Mouse (Mus musculus) testis, postnatal 14 days (tissue): ENCODE measurements around the gene Gm5741.
A peak's percentile ranks its signal among the peaks of the same experiment; 100 is the strongest.
"Not testable (repeated sequence)": the region's sequence is repeated elsewhere in the genome, so short reads cannot be mapped to it uniquely, and the experiment has no call there.

Experiments used
- DNase-seq: peaks from one replicate; pipeline ENCODE4 v3.0.0; 2021; ENCODE audit warnings: low spot score

The Gm5741 gene

DNA sequence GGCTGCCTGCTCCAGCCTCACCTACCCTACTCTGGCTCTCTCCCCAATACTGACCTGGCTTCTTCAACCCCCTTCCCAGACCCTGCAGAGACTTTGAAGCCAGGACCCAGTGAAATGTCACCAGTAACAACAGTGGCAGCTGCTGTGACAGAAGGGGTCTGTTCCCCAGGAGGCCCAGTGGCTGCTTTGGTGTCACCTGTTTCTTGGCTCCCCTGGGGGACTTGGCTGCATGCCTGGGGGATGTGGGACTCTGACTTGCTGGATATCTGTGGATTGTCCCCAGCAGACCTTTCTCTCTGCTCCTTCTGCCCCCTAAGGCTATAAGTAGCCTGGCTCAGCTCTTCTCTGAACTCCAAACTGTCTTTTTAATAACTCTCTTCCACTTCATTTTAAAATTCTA lies at the start of gene Gm5741:
Gm5741 (minus strand) TSS at position 1 of the 400 bp plus-strand sequence.
- DNase-seq = no peak

- DNase-seq = no peak
These were observed 49.2 kb upstream of the Gm5741 start for GRCm38 (mm10) chr8:85116984-85117383.

DNA sequence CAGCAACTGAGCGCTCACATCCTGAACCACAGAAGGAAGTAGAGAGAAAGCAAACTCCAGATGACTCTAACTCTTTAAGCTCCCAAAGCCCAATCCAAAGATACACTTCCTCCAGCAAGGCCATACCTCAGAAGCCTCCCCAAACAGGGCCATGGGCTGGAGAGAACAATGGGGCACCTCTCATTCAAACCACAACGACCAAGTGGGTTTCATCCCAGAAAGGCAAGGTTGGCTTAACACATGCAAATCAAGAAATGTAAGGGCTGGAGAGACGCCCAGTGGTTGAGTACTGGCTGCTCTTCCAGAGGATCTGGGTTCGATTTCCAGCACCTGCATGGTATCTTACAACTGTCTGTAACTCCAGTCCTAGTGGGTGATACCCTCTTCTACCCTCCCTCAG lies 47.7 kb upstream of the Gm5741 start:
- DNase-seq = no peak

GRCm38 (mm10) chr8:85113241-85113640 lies 45.5 kb upstream of the Gm5741 start:
- no peak for DNase-seq

DNA sequence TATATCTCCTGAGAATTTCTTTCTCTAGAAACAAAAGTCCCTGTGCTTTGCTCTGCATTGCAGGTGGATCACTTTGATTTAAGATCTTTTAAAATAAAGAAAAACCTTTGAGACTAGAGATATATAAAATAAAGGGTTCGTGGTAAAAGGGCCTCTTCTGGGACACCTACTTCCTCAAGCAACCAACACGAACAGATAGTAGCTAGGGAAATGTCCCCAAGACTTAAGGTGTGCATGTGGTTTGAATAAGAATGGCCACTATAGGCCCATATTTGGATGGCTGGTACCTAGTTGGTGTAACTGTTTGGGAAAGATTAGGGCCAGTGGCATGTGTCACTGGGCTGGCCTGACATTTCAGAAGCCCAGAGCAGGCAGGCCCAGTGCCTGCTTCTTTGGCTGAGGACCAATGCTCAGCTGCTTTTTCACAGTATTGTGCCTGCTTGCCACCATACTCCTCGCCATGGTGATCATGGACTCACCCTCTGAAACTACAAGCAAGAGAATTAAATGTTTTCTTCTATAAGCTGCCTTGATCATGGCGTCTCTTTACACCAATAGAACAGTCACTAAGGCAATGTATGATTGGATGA lies 32.4 kb upstream of the Gm5741 start:
- no peak for DNase-seq

- no peak for DNase-seq
These were observed 29.1 kb upstream of the Gm5741 start for GRCm38 (mm10) chr8:85096850-85097249.

DNA sequence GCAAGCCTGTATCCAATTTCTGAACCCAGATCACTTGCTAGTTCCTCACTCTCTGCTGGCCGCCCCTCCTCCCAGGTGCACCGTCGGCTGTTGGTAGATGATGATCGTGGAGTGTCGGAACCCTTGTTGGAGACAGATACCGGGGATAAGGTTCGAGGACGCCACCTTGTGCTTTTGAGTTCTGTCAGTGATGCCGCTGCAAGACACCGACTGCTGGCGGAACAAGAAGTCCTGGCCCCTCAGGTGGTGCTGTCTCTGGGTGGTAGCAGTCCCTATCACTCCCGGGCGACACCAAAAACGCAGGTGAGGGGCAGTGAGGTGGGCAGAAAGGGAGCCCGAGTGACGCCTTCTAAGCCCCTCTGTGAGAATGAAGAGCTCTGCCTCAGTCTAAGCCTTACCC lies 28.4 kb upstream of the Gm5741 start:
- no peak for DNase-seq

DNA sequence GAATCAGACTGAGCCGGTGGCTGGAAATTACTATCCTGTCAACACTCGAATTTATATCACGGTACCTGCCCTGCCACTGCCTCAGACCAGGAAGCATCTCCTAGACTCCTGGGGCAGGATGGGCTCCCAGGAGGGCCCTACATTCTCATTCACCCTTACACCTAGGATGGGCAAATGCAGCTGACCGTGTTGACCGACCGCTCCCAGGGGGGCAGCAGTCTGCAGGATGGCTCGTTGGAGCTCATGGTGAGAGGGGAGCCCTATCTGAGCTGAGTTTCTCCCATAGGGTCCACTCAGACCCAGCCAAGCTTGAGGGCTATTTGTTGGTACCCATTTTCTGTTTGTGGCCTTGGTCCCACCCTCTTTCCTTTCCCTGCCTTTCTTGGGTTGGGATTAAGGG lies 27.8 kb upstream of the Gm5741 start:
- DNase-seq = no peak

DNA sequence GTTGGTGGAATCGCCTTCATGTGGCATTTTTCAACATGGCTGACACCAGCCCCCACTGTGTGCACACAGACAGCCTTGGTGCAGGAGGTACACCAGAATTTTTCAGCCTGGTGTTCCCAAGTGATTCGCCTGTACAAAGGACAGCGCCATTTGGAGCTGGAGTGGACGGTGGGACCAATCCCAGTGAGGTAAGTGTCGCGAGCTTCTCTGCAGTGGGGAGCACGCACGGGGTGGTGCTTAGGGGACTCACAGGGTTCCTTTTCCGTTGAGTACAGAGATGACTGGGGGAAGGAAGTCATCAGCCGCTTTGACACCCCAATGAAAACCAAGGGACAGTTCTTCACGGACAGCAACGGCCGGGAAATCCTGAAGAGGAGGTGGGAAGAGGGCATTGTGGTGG lies 27.3 kb upstream of the Gm5741 start:
- no peak for DNase-seq

- DNase-seq = no peak
These were observed 23.8 kb upstream of the Gm5741 start for GRCm38 (mm10) chr8:85091526-85092090.

DNA sequence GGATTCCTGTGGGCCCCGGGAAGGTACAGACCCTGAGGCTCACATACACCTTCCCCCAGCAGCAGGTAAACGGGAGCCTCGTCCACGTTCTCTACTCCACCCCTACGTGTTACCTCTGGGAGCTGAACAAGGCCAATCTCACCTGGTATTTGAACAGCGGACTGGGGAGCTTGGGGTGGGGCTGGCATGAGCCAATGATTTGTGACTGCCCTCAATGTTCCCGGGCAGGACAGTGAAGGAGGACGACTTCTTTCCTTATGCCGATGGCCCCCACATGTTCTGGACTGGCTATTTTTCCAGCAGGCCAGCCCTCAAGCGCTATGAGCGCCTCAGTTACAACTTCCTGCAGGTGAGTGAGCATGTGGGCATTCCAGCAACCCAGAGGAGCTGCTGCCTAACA lies 23.1 kb upstream of the Gm5741 start:
- no peak for DNase-seq

DNA sequence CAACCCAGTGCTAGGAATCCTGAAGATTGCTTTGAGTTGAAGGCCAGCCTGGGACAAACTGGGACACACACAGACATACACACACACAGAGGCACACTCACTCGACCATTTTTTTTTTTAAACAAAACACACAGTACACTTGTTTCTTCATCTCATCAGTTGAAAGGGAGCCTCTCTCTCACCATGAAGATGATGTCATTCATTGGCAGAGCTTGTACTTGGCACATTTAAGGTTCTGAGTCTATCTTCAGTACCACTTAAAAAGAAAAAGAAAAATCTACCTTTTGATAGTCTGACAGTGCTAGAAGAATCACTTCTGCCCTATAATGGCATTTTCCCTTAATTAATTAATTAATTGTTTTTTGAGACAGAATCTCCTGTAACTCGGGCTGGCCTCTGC lies 21.0 kb upstream of the Gm5741 start:
- DNase-seq = no peak

DNA sequence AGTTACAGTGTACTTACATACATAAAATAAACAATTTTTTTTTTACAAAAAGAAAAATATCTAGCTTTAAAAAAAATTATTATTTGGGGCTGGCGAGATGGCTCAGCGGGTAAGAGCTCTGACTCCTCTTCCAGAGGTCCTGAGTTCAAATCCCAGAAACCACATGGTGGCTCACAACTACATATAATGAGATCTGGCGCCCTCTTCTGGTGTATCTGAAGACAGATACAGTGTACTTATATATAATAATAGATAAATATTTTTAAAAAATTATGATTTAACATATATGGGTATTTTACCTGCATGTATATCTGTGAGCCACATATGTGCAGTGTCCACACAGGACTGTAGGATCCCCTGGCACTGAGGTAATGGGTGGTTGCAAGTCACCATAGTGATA lies 18.5 kb upstream of the Gm5741 start:
- DNase-seq = no peak

DNA sequence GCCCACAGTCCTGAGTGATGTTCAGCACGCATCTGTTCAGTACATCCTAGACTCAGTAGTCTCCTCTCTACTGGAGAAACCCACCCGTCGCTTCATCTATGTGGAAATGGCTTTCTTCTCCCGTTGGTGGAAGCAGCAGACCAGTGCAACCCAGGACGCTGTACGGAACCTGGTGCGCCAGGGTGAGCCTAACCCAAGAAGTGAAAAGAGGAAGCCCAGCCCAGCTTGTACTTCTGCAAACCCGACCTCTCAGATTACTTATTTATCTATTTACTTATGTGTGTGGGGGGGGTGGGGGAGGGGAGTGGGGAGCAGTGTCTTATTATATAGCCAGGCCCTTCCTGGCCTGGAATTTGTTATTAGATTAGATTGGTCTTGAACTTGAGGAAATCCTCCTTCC lies 16.9 kb upstream of the Gm5741 start:
- no peak for DNase-seq

DNA sequence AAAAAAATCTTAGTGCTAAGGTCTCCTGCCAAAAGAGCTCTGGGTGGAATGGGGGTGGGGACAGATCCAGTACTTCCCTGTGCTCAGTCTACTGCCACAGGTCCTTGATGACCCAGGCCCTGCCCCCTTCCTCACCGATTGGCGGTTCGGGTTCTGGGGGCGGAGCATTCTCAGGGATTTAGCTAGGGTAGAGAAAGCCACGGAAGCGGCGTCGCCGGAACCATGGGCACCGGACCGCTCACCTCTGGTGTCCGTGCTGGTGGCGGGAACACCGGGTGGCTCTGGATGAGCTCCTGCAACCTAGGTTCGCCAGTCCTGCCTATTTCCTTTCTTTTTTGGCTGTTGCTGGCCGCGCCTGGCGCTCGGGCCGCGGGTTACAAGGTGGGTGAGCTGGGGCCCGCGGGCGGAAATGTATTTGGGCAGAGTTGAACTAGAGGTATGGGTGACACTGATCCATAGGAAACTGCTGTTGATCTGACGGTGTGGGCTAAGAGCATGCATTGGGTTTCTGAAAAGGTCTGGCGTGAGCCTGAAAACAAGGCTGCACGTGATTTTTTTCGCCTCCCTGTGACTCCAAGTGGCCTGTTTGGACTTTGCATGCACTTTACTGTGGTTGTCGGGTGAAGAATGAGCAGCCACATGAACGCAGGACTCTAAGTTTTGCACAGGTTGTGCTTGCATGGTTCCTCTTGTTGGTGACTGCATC lies 15.5 kb upstream of the Gm5741 start, which contains the start of gene Man2b1:
Man2b1 (plus strand) TSS at position 163 of the 706 bp plus-strand sequence.
- DNase-seq = peak; percentile 86

DNA sequence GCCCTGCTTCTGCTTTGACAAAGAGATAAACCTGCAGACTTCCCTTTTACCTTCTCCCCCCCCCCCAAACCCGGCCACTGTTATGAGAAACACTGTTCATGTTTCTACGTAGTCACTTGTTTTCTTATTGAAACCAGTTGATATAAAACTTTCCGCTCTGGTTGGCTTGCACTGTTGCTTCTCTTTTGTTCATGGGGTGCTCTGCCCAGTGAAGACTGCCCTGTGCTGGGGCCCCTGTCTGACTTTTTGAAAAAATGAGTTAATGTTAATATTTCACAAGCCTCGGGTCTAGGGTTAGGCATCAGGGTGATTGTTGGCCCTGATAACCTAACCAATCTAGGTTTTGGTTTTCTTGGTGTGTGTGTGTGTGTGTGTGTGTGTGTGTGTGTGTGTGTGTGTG lies 14.4 kb upstream of the Gm5741 start:
- not testable (repeated sequence) for DNase-seq

DNA sequence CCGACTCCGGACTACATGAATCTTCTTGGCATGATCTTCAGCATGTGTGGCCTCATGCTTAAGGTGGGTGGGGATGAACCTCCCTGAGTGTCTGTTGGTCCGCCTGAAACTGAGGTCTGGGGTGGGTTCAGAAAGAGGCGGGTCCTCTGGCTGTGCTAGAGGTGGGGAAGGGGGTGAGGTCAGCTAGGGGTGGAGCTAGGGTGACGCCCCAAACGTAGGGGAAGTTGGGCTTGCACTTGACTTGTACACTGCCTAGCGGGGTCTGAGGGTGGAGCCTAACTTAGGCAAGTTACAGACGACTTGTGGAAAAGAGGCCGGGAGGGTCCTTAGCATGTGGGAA lies 13.4 kb upstream of the Gm5741 start, which contains the start of gene Wdr83:
Wdr83 (minus strand) TSS at position 91 of the 340 bp plus-strand sequence.
- peak; percentile 52 for DNase-seq

GRCm38 (mm10) chr8:85080532-85081215 lies 12.9 kb upstream of the Gm5741 start, which contains the start of gene Wdr83os:
Gene Wdr83os, plus strand, starts transcription at chr8:85080740.
- peak; percentile 68 for DNase-seq

- no peak for DNase-seq
These were observed 12.4 kb upstream of the Gm5741 start for GRCm38 (mm10) chr8:85080214-85080531.

- peak; percentile 76 for DNase-seq
These were observed 9.2 kb upstream of the Gm5741 start for GRCm38 (mm10) chr8:85076993-85077392.

GRCm38 (mm10) chr8:85076001-85076400 lies 8.2 kb upstream of the Gm5741 start:
- no peak for DNase-seq

DNA sequence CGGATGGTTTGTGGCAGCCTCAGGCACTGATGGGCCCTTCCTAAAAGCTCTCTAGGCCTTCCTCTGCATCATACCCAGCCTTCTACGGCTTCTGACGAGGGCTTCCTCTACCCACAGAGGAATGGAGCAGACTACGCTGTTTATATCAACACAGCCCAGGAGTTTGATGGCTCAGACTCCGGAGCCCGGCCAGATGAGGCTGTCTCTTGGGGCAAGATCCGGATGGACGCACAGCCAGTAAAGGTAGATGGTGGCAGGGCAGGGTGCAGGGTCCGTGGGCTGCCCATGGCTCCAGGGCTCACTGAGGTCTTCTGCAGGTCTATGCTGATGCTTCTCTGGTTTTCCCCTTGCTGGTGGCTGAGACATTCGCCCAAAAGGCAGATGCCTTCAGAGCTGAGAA lies 6.8 kb upstream of the Gm5741 start:
- DNase-seq = no peak

DNA sequence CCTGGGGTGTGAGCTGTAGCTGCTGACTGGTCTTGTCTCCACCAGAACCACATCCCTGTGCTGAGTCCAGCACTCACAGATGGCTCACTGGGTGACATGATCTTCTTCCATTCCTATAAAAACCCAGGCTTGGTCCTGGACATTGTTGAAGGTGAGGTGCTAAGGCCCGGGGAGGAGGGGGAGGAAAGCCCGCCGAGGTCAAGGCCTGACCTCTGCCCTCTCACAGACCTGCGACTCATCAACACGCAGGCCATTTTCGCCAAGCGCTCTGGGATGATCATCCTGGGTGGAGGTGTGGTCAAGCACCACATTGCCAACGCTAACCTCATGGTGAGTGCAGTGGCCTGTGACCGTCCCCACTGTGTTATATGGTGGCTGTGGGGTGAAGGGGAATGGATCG lies 6.4 kb upstream of the Gm5741 start:
- no peak for DNase-seq
